Mouse (Mus musculus) stomach, embryonic 14.5 days (tissue): ENCODE results near the gene Tmprss13. TPM values are rescaled to one million over a fixed set of nuclear protein-coding genes. Genes with fewer than 3 reads are reported as not detected.
A peak's percentile ranks its signal among the peaks of the same experiment; 100 is the strongest.

Source experiments
- ATAC-seq: fragments of 200-750 bp; cut with Nextera tagmentation; 2 replicates; pipeline ENCODE4 v1.8.0; 2017; ENCODE audit warnings: low read depth, moderate TSS enrichment; ENCODE audit not compliant: insufficient number of reproducible peaks, insufficient read depth, low FRiP score
- H3K27ac ChIP-seq: fragments of 300-500 bp; sonication (generic); 2 replicates; pipeline ENCODE4 v1.5.1; 2014; ENCODE audit warnings: mild to moderate bottlenecking, low read length, moderate library complexity, mixed read lengths
- H3K27me3 ChIP-seq: fragments of 300-500 bp; sonication (generic); 2 replicates; pipeline ENCODE4 v1.6.1; 2014; ENCODE audit warnings: low read length, control low read depth, mixed read lengths; ENCODE audit not compliant: control insufficient read depth, insufficient read depth
- H3K36me3 ChIP-seq: fragments of 300-500 bp; sonication (generic); 2 replicates; pipeline ENCODE4 v1.6.1; 2014; ENCODE audit warnings: mild to moderate bottlenecking, control low read depth, low read length, moderate library complexity, mixed read lengths; ENCODE audit not compliant: control insufficient read depth, insufficient read depth
- H3K4me1 ChIP-seq: fragments of 300-500 bp; sonication (generic); 2 replicates; pipeline ENCODE4 v1.6.1; 2014; ENCODE audit warnings: low read length, control low read depth, mixed read lengths; ENCODE audit not compliant: control insufficient read depth, insufficient read depth
- H3K4me2 ChIP-seq: fragments of 300-500 bp; sonication (generic); replicated peaks from 2 replicates; pipeline ENCODE4 v1.6.1; 2014; ENCODE audit warnings: low read depth, low read length, control low read depth
- H3K4me3 ChIP-seq: fragments of 300-500 bp; sonication (generic); 2 replicates; pipeline ENCODE4 v1.5.1; 2014; ENCODE audit warnings: low read depth, low read length, control low read depth
- H3K9ac ChIP-seq: fragments of 300-500 bp; sonication (generic); replicated peaks from 2 replicates; pipeline ENCODE4 v1.6.1; 2014; ENCODE audit warnings: low read depth, mild to moderate bottlenecking, control low read depth, low read length, moderate library complexity, mixed read lengths
- H3K9me3 ChIP-seq: fragments of 300-500 bp; sonication (generic); 2 replicates; pipeline ENCODE4 v1.6.1; 2016; ENCODE audit warnings: low read depth, low read length, control low read depth; ENCODE audit not compliant: control insufficient read depth
- WGBS: fragments of 180-500 bp; shearing (Covaris S2); extraction: QIAGEN DNeasy Blood & Tissue Kit; methylation state at CpG from one replicate; pipeline ENCODE4 v1.1.7; 2014; 5-methylcytosine and 5-hydroxymethylcytosine counted together
- polyA plus RNA-seq: library from polyadenylated mRNA; unstranded; fragments of >200 nt; fragmentation: Nextera tagmentation; extraction: Ambion mirVana; gene quantifications from 2 replicates; pipeline ENCODE4 v1.2.1, GENCODE M21; 2014

Tmprss13 gene
- polyA plus RNA-seq, 1 experiment from 2014 or later, result 4.0 TPM

DNA sequence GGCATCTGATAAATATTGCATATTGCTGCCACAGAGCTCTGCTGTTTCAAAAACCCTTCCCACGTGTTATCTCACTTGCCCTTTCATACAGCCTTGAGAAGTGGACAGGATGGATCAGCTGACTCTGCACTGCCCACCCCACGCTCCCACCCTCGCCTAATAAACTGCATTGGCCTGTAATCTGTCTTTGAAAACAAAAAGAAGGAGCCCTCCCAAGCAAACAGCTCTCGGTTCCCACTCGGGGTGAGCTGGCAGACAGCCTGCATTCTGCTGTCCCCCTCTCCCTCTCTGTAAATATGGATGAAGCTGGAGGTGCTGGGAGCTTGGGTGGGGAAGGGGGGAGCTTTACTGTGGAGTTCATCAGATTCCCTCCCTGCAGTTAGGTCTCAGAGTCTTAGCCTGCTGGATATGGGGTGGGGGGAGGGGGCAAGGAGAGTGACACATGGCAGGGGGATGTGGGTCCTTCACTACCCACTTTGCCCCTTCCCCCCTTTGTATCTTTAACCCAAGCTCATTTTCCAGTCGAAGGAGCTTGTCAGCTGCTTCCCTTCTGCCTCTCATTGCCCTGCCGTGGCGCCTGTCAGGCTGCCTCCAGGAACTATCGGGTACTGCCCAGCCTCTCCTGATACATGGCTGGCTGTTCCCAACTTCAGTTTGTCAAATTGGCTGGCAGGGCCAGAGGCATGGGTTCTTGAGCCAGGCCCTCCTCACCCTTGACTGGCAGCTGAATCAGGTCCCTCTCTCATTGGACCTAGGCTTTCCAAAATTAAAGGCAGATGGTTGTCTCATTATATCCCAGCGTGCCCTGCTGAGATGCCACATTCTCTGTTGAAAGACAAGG lies 61.7 kb downstream of the Tmprss13 start:
- Histone ChIP-seq H3K9ac (no peak overlapping the region), H3K9me3 (no peaks in the 10 kb centered on the region), H3K36me3 (no peaks in the 10 kb centered on the region), H3K27ac (no peak overlapping the region), H3K4me3 (no peak overlapping the region), H3K27me3 (no peaks in the 10 kb centered on the region), H3K4me2 (no peak overlapping the region), H3K4me1 (no peaks in the 10 kb centered on the region)
- no peak for ATAC-seq
- 59% methylated on average over 10 of the region's 10 CpGs for WGBS

DNA sequence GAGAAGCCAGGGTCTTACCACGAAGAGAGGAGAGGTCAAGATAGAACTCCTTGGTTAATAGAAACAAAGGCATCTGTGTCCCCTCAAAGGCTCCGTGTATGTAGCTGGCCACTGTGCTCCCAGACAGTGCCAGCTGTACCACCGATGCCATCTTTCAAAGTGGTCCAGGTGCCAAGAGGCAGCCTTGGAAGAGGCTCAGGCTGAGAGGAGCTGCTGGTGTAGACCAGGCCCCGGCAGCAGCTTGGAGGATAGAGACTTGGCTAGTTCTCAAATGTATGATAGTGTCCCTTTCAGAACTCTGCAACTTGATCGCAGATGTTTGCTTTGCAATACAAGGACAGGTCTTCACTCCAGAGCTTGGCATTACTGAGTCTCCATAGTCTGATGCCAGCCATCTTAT lies 63.4 kb downstream of the Tmprss13 start:
- Histone ChIP-seq H3K27ac (no peak overlapping the region), H3K9me3 (no peaks in the 10 kb centered on the region), H3K4me1 (no peaks in the 10 kb centered on the region), H3K36me3 (no peaks in the 10 kb centered on the region), H3K27me3 (no peaks in the 10 kb centered on the region), H3K4me2 (no peak overlapping the region), H3K4me3 (no peak overlapping the region), H3K9ac (no peak overlapping the region)
- no peak for ATAC-seq
- 68% methylated on average over 5 of the region's 5 CpGs for WGBS

DNA sequence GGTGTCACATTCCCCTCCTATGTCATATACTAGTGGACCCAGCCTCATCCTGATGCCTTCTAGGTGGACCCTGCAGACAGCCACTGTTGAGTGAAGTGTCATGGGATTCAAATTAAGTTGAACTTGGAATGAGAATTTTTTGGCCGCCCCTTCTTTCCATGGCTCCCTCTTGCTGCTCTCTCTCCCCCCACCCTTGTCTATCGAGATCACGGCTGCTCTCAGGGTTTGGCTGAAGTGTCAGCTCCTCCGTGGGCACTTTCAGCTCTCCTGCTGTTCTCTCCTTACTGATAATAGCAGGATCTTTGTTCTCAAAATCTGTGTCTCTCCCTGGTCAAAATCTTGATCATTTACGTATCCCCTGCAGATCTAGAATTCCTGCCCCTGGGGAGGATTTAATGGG lies 63.9 kb downstream of the Tmprss13 start:
- H3K4me3 ChIP-seq, result no peak overlapping the region
- H3K9me3 ChIP-seq, result no peaks in the 10 kb centered on the region
- no peaks in the 10 kb centered on the region for H3K27me3 ChIP-seq
- 83% methylated on average over 5 of the region's 5 CpGs for WGBS
- H3K27ac ChIP-seq, result no peak overlapping the region
- no peak overlapping the region for H3K9ac ChIP-seq
- H3K4me2 ChIP-seq, result no peak overlapping the region
- no peaks in the 10 kb centered on the region for H3K36me3 ChIP-seq
- H3K4me1 ChIP-seq, result no peaks in the 10 kb centered on the region
- no peak for ATAC-seq

DNA sequence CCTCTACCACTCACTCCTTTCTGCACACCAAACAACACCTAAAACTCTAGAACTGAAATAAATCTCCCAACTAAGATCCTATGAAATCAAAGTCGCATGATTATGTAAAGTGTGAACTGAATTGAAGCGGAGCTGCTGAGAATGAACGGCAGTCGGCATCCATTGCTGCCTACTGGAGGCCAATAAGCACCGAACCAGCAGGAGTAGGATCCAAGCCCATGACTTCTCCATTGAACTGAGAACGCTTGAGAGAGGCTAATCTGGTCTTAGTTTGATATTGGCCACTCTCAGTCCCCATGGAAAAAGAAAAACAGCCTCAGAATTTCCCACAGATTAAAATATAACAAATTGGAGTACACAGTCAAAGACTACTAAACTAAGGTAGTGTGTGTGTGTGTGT lies 65.0 kb downstream of the Tmprss13 start:
- H3K27me3 ChIP-seq, result no peaks in the 10 kb centered on the region
- no peak overlapping the region for H3K27ac ChIP-seq
- H3K4me1 ChIP-seq, result no peaks in the 10 kb centered on the region
- H3K9ac ChIP-seq, result no peak overlapping the region
- no peak overlapping the region for H3K4me3 ChIP-seq
- no peaks in the 10 kb centered on the region for H3K9me3 ChIP-seq
- 93% methylated on average over 6 of the region's 6 CpGs for WGBS
- no peak for ATAC-seq
- no peak overlapping the region for H3K4me2 ChIP-seq
- H3K36me3 ChIP-seq, result no peaks in the 10 kb centered on the region

DNA sequence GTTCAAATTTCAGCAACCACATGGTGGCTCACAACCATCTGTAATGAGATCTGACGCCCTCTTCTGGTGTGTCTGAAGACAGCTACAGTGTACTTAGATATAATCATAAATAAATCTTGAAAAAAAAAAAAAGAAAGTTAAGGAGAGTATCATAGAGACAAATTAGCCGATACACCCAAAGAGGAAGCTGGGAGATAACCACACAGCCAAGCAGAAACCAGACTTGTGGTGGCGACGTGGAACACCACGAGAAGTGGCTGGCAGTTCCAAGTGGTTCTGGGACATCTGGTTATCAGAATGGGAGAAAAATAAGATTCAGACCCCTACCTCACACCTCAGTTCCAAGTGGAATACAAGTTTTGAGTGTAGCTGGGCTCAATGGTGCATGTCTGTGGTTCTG lies 67.8 kb downstream of the Tmprss13 start:
- WGBS, result 84% methylated on average over 5 of the region's 5 CpGs
- Histone ChIP-seq H3K36me3 (no peaks in the 10 kb centered on the region), H3K4me2 (no peak overlapping the region), H3K4me3 (no peak overlapping the region), H3K4me1 (no peaks in the 10 kb centered on the region), H3K9me3 (no peaks in the 10 kb centered on the region), H3K27ac (no peak overlapping the region), H3K9ac (no peak overlapping the region), H3K27me3 (no peaks in the 10 kb centered on the region)
- ATAC-seq, result no peak

DNA sequence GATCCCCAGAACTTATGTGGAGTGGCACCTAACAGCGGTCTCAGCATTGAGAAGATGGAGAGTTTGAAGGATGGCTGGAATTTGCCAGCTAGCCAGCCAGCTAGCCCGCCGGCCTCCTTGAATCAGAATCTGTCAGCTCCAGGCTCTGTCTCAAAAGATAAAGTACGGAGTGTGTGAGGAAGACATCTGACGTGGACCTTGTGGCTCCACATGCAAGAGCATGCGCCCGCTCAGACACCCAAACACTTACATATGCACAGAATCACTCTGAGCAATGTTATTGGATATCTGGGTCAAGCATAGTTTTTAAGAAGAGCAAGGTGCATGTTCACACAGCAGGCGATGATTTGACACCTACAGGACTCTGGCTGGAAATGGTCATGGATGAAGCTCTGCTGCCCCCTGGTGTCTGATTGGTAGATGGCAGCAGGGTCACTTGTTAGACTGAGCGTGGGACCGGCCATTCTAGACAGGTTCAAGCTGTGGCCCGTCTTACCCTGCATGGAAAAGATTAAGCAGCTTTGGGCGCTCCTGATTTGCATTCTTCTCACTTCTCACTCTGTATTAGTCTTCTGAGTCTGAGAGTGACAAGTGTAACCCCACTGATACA lies 69.6 kb downstream of the Tmprss13 start:
- no peaks in the 10 kb centered on the region for H3K4me1 ChIP-seq
- 38% methylated on average over 12 of the region's 12 CpGs for WGBS
- H3K4me3 ChIP-seq, result no peak overlapping the region
- no peak overlapping the region for H3K4me2 ChIP-seq
- peaks cover 10% of the 10 kb centered on the region for H3K36me3 ChIP-seq
- no peaks in the 10 kb centered on the region for H3K27me3 ChIP-seq
- H3K27ac ChIP-seq, result no peak overlapping the region
- no peak overlapping the region for H3K9ac ChIP-seq
- peak; percentile 79; the same call in 1 of the 2 replicates for ATAC-seq
- H3K9me3 ChIP-seq, result no peaks in the 10 kb centered on the region

DNA sequence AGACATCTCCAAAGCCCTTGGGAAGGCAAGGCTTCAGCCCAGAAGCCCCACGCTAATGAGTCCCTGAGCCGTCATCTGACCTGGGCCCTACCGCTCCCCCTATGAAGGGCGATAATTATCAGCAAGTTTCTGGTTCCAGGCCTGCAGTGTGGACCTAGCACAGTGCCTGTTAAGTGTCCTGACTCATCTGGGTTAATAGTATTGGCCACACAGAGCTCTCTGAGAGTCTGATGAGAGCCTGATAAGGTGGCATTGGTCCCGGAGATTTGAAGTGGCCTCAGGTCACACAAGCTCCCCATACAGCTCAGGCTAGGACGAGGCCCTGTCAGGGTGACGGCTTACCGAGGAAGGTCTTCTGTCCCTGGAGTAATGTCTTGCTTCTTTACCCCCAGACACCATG lies 70.7 kb downstream of the Tmprss13 start:
- Histone ChIP-seq H3K4me3 (no peak overlapping the region), H3K9ac (no peak overlapping the region), H3K36me3 (peaks cover 10% of the 10 kb centered on the region), H3K27me3 (no peaks in the 10 kb centered on the region), H3K9me3 (no peaks in the 10 kb centered on the region), H3K27ac (no peak overlapping the region), H3K4me2 (no peak overlapping the region), H3K4me1 (no peaks in the 10 kb centered on the region)
- whole genome bisulfite sequencing, result 88% methylated on average over 8 of the region's 8 CpGs
- ATAC-seq, result no peak

DNA sequence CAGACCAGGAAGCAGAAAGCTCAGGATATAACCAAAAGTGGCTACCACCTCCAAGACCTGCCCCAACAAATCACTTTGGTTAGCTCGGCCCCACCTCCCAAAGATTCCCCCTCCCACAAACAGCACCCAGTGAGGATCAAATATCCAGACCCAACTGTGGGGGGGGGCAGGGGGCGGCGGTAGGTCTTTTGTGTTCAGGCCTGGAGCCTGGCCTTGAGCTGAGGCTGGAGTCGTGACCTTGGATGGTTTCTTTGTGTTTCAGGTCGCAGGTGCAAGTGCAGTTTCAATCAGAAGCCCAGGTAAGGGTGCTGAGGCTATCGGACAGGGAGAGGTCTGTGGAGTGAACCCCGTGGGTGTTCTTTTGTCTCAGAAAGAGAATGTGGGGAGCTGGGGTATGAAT lies 72.4 kb downstream of the Tmprss13 start:
- WGBS, result 61% methylated on average over 7 of the region's 7 CpGs
- H3K27ac ChIP-seq, result no peak overlapping the region
- H3K27me3 ChIP-seq, result no peaks in the 10 kb centered on the region
- H3K9ac ChIP-seq, result no peak overlapping the region
- no peak for ATAC-seq
- peaks cover 10% of the 10 kb centered on the region for H3K36me3 ChIP-seq
- H3K4me1 ChIP-seq, result no peaks in the 10 kb centered on the region
- no peaks in the 10 kb centered on the region for H3K9me3 ChIP-seq
- H3K4me3 ChIP-seq, result no peak overlapping the region
- no peak overlapping the region for H3K4me2 ChIP-seq
